Mouse (Mus musculus): ENCODE results near the gene Gmfb.

DNA sequence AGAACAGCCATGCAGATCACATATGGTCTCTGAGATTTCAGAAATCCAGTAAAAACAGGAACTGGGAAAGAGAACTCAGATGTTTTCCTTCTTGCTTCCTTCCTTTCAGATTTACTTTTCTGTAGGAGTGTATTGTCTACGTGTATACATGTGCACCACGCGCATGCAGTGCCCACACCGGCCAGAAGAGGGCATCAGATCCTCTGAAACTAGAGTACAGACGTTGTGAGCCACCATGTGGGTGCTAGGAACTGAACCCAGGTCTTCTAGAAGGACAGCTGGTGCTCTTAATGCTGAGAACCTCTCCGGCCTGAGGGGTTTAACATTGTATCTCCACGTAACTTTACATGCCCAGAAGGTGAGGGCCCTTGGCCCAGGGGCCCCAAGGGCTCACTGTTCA lies 42.8 kb downstream of the Gmfb start:
- no peak for TF ChIP-seq POLR2A (IDR thresholded peaks at IDR 0.05; ENCODE audit: low read depth, low read length)
- TF ChIP-seq CTCF (IDR thresholded peaks at IDR 0.05; ENCODE audit: borderline replicate concordance, insufficient read depth, low read length) = peak; percentile 39; the same call in 1 of the 2 replicates
